Mouse (Mus musculus) effector memory CD4-positive, alpha-beta T cell, adult 7 months (primary cell): ENCODE results near the gene Wdr12. TPM values are rescaled to one million over a fixed set of nuclear protein-coding genes. Genes with fewer than 3 reads are reported as not detected.

Experiments used
- polyA plus RNA-seq: library from polyadenylated mRNA; unstranded; fragments of 100-300 nt; shearing (Covaris generic); gene quantifications from one replicate; pipeline ENCODE4 v1.2.1, GENCODE M21; 2017

The Wdr12 gene
- 29.0 TPM for polyA plus RNA-seq

DNA sequence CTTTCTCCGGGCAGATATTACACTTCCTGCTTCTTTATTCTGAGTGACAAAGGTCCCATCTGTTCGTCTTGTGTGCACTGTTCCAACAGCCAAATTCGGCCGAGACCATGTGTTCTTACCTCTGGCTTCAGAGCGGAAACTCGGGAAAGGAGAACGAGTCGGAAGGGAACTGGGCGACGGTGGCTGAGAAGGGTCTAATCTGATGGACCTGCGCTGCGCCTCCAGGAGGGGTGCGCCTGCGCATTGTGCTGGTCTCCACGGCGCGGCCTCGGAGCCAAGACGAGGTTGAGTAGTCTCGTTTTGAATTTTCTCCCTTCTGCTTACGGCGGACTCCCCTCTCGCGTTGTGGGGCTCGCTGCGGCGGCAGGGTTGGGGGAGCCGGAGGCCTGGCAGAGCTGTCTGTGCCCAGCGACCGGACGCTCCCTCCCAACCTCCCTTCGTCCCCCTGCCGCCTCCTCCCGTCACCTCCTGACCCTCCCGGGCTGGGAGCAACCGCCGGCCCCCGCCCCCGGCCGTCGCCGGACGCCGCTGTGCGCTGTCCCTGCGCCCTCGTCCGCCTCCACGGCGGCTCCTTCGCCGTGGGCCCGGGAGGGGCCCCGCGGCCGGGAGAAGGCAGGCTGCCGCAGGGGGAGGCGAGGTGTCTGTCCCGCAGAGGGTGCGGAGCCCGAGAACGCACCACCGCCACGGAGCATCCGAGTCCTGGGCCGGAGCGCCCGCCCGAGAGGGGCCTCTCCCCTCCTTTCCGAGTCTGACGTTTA lies at the start of gene Wdr12, which contains the start of gene Carf:
Wdr12 (minus strand) TSS at position 622 of the 758 bp plus-strand sequence.
Carf (plus strand) TSS at position 224 of the 758 bp plus-strand sequence.

DNA sequence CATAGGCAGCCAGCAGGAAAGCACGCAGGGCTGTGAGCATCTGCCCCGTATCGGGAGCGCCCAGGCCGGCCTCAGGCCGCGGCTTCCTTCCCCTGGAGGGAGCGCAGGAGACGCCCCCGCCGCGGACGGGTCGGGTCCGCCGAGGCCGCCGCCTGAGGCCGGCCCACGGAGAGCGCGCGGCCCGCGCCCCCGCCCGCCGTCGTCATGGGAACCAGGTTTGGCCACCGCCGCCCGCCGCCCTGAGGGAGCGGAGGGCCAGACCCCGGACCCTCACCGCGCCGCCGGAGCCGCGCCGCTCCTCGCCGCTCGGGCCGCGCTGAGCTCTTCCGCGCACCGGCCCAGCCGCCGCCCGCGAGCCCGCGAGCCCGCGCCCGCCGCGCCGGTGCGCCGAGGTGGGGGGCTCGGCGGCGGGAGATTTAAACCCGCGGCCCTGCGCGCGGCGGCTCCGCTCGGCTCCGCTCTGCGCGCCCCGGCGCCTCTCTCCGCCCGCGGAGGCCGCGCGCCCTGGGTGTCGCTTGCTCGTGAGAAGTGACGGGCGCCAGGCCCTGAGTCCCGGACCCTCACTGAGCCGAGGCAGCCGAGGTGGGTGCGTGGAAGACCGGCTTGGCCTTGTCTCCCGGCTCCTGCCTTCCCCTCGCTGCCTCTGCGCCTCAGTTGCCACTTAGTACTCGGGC lies 55.5 kb downstream of the Wdr12 start, which contains the start of gene Ica1l:
Ica1l (minus strand) TSS at position 389 of the 674 bp plus-strand sequence.

Other genes with a start within 250 kb of the Wdr12 start
- 76.4 TPM for gene Fam117b, start 185.6 kb downstream of the Wdr12 start, polyA plus RNA-seq
- 0.73 TPM for gene Ica1l, start 55.5 kb downstream of the Wdr12 start, polyA plus RNA-seq
- gene Carf, start 398 bp downstream of the Wdr12 start, polyA plus RNA-seq = 6.8 TPM
- 15.8 TPM for gene Nbeal1, start 82.0 kb upstream of the Wdr12 start, polyA plus RNA-seq
- gene Cyp20a1, start 244.7 kb upstream of the Wdr12 start, polyA plus RNA-seq = 8.6 TPM